Mouse (Mus musculus): ENCODE measurements around the gene Ctnnal1. TPM values are rescaled to one million over a fixed set of nuclear protein-coding genes. Genes with fewer than 3 reads are reported as not detected.
"Not testable (repeated sequence)": the region's sequence is repeated elsewhere in the genome, so short reads cannot be mapped to it uniquely, and the experiment has no call there.

Ctnnal1 gene
- polyA plus RNA-seq, 1 experiment = 5.4 TPM

GRCm38 (mm10) chr4:56880036-56880703, 15.2 kb upstream of the Ctnnal1 start:
- Histone ChIP-seq H3K27ac (replicated peaks; ENCODE audit: low read depth, low read length) (no peak overlapping the region), H3K4me3 (ENCODE audit: insufficient read depth, low read depth, low read length) (no peak overlapping the region), H3K4me1 (ENCODE audit: control insufficient read depth, insufficient read depth, insufficient read length, low read length) (no peaks in the 10 kb centered on the region)

- Histone ChIP-seq H3K4me1 (ENCODE audit: control insufficient read depth, insufficient read depth, insufficient read length, low read length) (no peaks in the 10 kb centered on the region), H3K27ac (replicated peaks; ENCODE audit: low read depth, low read length) (no peak overlapping the region), H3K4me3 (ENCODE audit: insufficient read depth, low read depth, low read length) (no peak overlapping the region)
These were observed 14.0 kb upstream of the Ctnnal1 start for GRCm38 (mm10) chr4:56878971-56879370.

- not testable (repeated sequence) for H3K4me3 ChIP-seq (ENCODE audit: insufficient read depth, low read depth, low read length); H3K4me1 ChIP-seq (ENCODE audit: control insufficient read depth, insufficient read depth, insufficient read length, low read length); H3K27ac ChIP-seq (replicated peaks; ENCODE audit: low read depth, low read length)
These were observed 5.6 kb upstream of the Ctnnal1 start for GRCm38 (mm10) chr4:56870541-56870940.

GRCm38 (mm10) chr4:56867761-56868160, 2.8 kb upstream of the Ctnnal1 start:
- Histone ChIP-seq H3K4me1 (ENCODE audit: control insufficient read depth, insufficient read depth, insufficient read length, low read length) (peaks cover 7% of the 10 kb centered on the region; the same call in 1 of the 2 replicates), H3K27ac (replicated peaks; ENCODE audit: low read depth, low read length) (no peak overlapping the region), H3K4me3 (ENCODE audit: insufficient read depth, low read depth, low read length) (no peak overlapping the region)

- Histone ChIP-seq H3K4me3 (ENCODE audit: insufficient read depth, low read depth, low read length) (no peak overlapping the region), H3K4me1 (ENCODE audit: control insufficient read depth, insufficient read depth, insufficient read length, low read length) (peaks cover 7% of the 10 kb centered on the region; the same call in 1 of the 2 replicates), H3K27ac (replicated peaks; ENCODE audit: low read depth, low read length) (0 out of 2 replicates have a peak overlapping the region, but pooled peaks have one; percentile 13)
These were observed 983 bp upstream of the Ctnnal1 start for GRCm38 (mm10) chr4:56865971-56866370.

GRCm38 (mm10) chr4:56864417-56865001, 479 bp downstream of the Ctnnal1 start:
- Histone ChIP-seq H3K4me3 (ENCODE audit: insufficient read depth, low read depth, low read length) (peak overlapping the region; percentile 73), H3K27ac (replicated peaks; ENCODE audit: low read depth, low read length) (peak overlapping the region; percentile 32; the same call in 1 of the 2 replicates), H3K4me1 (ENCODE audit: control insufficient read depth, insufficient read depth, insufficient read length, low read length) (peaks cover 7% of the 10 kb centered on the region; the same call in 1 of the 2 replicates)

GRCm38 (mm10) chr4:56864016-56864415, 972 bp downstream of the Ctnnal1 start:
- peaks cover 7% of the 10 kb centered on the region; the same call in 1 of the 2 replicates for H3K4me1 ChIP-seq (ENCODE audit: control insufficient read depth, insufficient read depth, insufficient read length, low read length)
- H3K4me3 ChIP-seq (ENCODE audit: insufficient read depth, low read depth, low read length) = peak overlapping the region; percentile 73
- no peak overlapping the region for H3K27ac ChIP-seq (replicated peaks; ENCODE audit: low read depth, low read length)

- H3K4me1 ChIP-seq (ENCODE audit: control insufficient read depth, insufficient read depth, insufficient read length, low read length) = peaks cover 7% of the 10 kb centered on the region; the same call in 1 of the 2 replicates
- no peak overlapping the region for H3K27ac ChIP-seq (replicated peaks; ENCODE audit: low read depth, low read length)
- no peak overlapping the region for H3K4me3 ChIP-seq (ENCODE audit: insufficient read depth, low read depth, low read length)
These were observed 3.4 kb downstream of the Ctnnal1 start for GRCm38 (mm10) chr4:56861551-56861950.

GRCm38 (mm10) chr4:56858733-56859132, 6.3 kb downstream of the Ctnnal1 start:
- no peaks in the 10 kb centered on the region for H3K4me1 ChIP-seq (ENCODE audit: control insufficient read depth, insufficient read depth, insufficient read length, low read length)
- H3K4me3 ChIP-seq (ENCODE audit: insufficient read depth, low read depth, low read length) = no peak overlapping the region
- H3K27ac ChIP-seq (replicated peaks; ENCODE audit: low read depth, low read length) = no peak overlapping the region

- no peak overlapping the region for H3K27ac ChIP-seq (replicated peaks; ENCODE audit: low read depth, low read length)
- H3K4me1 ChIP-seq (ENCODE audit: control insufficient read depth, insufficient read depth, insufficient read length, low read length) = no peaks in the 10 kb centered on the region
- no peak overlapping the region for H3K4me3 ChIP-seq (ENCODE audit: insufficient read depth, low read depth, low read length)
These were observed 8.5 kb downstream of the Ctnnal1 start for GRCm38 (mm10) chr4:56856371-56856949.

GRCm38 (mm10) chr4:56855935-56856334, 9.1 kb downstream of the Ctnnal1 start:
- Histone ChIP-seq H3K4me1 (ENCODE audit: control insufficient read depth, insufficient read depth, insufficient read length, low read length) (no peaks in the 10 kb centered on the region), H3K4me3 (ENCODE audit: insufficient read depth, low read depth, low read length) (no peak overlapping the region), H3K27ac (replicated peaks; ENCODE audit: low read depth, low read length) (no peak overlapping the region)

- H3K27ac ChIP-seq (replicated peaks; ENCODE audit: low read depth, low read length) = no peak overlapping the region
- no peak overlapping the region for H3K4me3 ChIP-seq (ENCODE audit: insufficient read depth, low read depth, low read length)
These were observed 14.3 kb downstream of the Ctnnal1 start for GRCm38 (mm10) chr4:56850724-56851123.

GRCm38 (mm10) chr4:56848044-56848443, 16.9 kb downstream of the Ctnnal1 start:
- H3K27ac ChIP-seq (replicated peaks; ENCODE audit: low read depth, low read length) = no peak overlapping the region
- H3K4me1 ChIP-seq (ENCODE audit: control insufficient read depth, insufficient read depth, insufficient read length, low read length) = no peaks in the 10 kb centered on the region
- H3K4me3 ChIP-seq (ENCODE audit: insufficient read depth, low read depth, low read length) = no peak overlapping the region

More at GRCm38 (mm10) chr4:56850724-56851123, 14.3 kb downstream of the Ctnnal1 start:
- H3K4me1 ChIP-seq (ENCODE audit: control insufficient read depth, insufficient read depth, insufficient read length, low read length) = no peaks in the 10 kb centered on the region

GRCm38 (mm10) chr4:56847400-56847799, 17.6 kb downstream of the Ctnnal1 start:
- H3K4me3 ChIP-seq (ENCODE audit: insufficient read depth, low read depth, low read length) = no peak overlapping the region
- no peaks in the 10 kb centered on the region for H3K4me1 ChIP-seq (ENCODE audit: control insufficient read depth, insufficient read depth, insufficient read length, low read length)
- no peak overlapping the region for H3K27ac ChIP-seq (replicated peaks; ENCODE audit: low read depth, low read length)

GRCm38 (mm10) chr4:56845896-56846533, 19.0 kb downstream of the Ctnnal1 start:
- Histone ChIP-seq H3K4me3 (ENCODE audit: insufficient read depth, low read depth, low read length) (no peak overlapping the region), H3K4me1 (ENCODE audit: control insufficient read depth, insufficient read depth, insufficient read length, low read length) (no peaks in the 10 kb centered on the region), H3K27ac (replicated peaks; ENCODE audit: low read depth, low read length) (no peak overlapping the region)

Data from brown adipose tissue, adult 24 weeks (tissue).